Mouse (Mus musculus) MEL (cell line): ENCODE data around the gene Col4a4. TPM values are rescaled to one million over a fixed set of nuclear protein-coding genes. Genes with fewer than 3 reads are reported as not detected.

Experiments
- DNase-seq: peaks from one replicate; pipeline ENCODE4 v3.0.0; 2011; ENCODE audit warnings: low read depth, low spot score
- H3K27ac ChIP-seq: 2 replicates; pipeline ENCODE4 v1.5.1; 2012; ENCODE audit warnings: low read depth, mild to moderate bottlenecking, control low read depth, low read length, moderate library complexity; ENCODE audit not compliant: control insufficient read depth
- H3K27me3 ChIP-seq, 2 experiments: fragments of 150-350 bp in 1 of 2; sonication (generic) in 1 of 2; 2 replicates each; pipeline ENCODE4 v1.6.1; 2012; ENCODE audit warnings: low read length in 2 of 2, mild to moderate bottlenecking in 2 of 2, improper control_type of control experiment in 1 of 2, moderate library complexity in 1 of 2; ENCODE audit not compliant: insufficient read depth in 2 of 2, control insufficient read depth in 1 of 2
- H3K36me3 ChIP-seq, 2 experiments: 2 replicates each; pipeline ENCODE4 v1.6.1; 2012 to 2014; ENCODE audit warnings: low read length in 2 of 2, improper control_type of control experiment in 1 of 2, inconsistent platforms in 1 of 2, mild to moderate bottlenecking in 1 of 2; ENCODE audit not compliant: insufficient read depth in 2 of 2, control insufficient read depth in 1 of 2
- H3K4me1 ChIP-seq, 2 experiments: fragments of 150-350 bp in 1 of 2; sonication (generic) in 1 of 2; 2 replicates each; pipeline ENCODE4 v1.6.1; 2012; ENCODE audit warnings: low read length in 2 of 2, improper control_type of control experiment in 1 of 2, mild to moderate bottlenecking in 1 of 2; ENCODE audit not compliant: insufficient read depth in 2 of 2, control insufficient read depth in 1 of 2
- H3K4me3 ChIP-seq, 2 experiments: fragments of 150-350 bp in 1 of 2; sonication (generic) in 1 of 2; 2 replicates each; pipeline ENCODE4 v1.5.1; 2012; ENCODE audit warnings: low read depth in 2 of 2, low read length in 2 of 2, mild to moderate bottlenecking in 2 of 2, moderate library complexity in 2 of 2, control low read depth in 1 of 2, improper control_type of control experiment in 1 of 2; ENCODE audit not compliant: control insufficient read depth in 1 of 2, insufficient read depth in 1 of 2
- H3K79me2 ChIP-seq: 2 replicates; pipeline ENCODE4 v1.6.1; 2012; ENCODE audit warnings: mild to moderate bottlenecking, low read length, moderate library complexity; ENCODE audit not compliant: control insufficient read depth, poor library complexity, insufficient read depth
- H3K9ac ChIP-seq: 2 replicates; pipeline ENCODE4 v1.6.1; 2012; ENCODE audit warnings: low read depth, mild to moderate bottlenecking, control low read depth, low read length, moderate library complexity; ENCODE audit not compliant: control insufficient read depth, poor library complexity, severe bottlenecking
- H3K9me3 ChIP-seq: fragments of 150-350 bp; sonication (generic); replicated peaks from 2 replicates; pipeline ENCODE4 v1.6.1; 2012; ENCODE audit warnings: mild to moderate bottlenecking, low read length, improper control_type of control experiment, moderate library complexity; ENCODE audit not compliant: insufficient read depth
- CHD1 ChIP-seq: IDR thresholded peaks from 2 replicates; pipeline ENCODE4 v1.6.1; 2012; ENCODE audit warnings: low read depth, mild to moderate bottlenecking, inconsistent platforms, low read length, improper control_type of control experiment
- E2F4 ChIP-seq: IDR thresholded peaks from 2 replicates; pipeline ENCODE4 v1.6.1; 2011; ENCODE audit warnings: low read depth, low read length, improper control_type of control experiment, borderline replicate concordance
- EP300 ChIP-seq, 2 experiments: IDR thresholded peaks; 2 replicates each; pipeline ENCODE4 v1.6.1; 2011; ENCODE audit warnings: improper control_type of control experiment in 2 of 2, low read length in 2 of 2, low read depth in 1 of 2, mild to moderate bottlenecking in 1 of 2
- GATA1 ChIP-seq: IDR thresholded peaks from 2 replicates; pipeline ENCODE4 v1.6.1; 2011; ENCODE audit warnings: low read depth, low read length, improper control_type of control experiment
- HCFC1 ChIP-seq: IDR thresholded peaks from 2 replicates; pipeline ENCODE4 v1.6.1; 2012; ENCODE audit warnings: low read depth, mild to moderate bottlenecking, inconsistent platforms, low read length, improper control_type of control experiment, moderate library complexity
- KAT2A ChIP-seq: conservative IDR thresholded peaks from 2 replicates; pipeline ENCODE4 v1.6.1; 2012; ENCODE audit warnings: low read depth, low read length, improper control_type of control experiment, inconsistent platforms
- MEF2A ChIP-seq: IDR thresholded peaks from 2 replicates; pipeline ENCODE4 v1.6.1; 2014; ENCODE audit warnings: low read depth, mild to moderate bottlenecking, inconsistent platforms, low read length, improper control_type of control experiment; ENCODE audit not compliant: poor library complexity, insufficient replicate concordance, severe bottlenecking; ENCODE audit errors: extremely low read depth
- POLR2A ChIP-seq, 2 experiments: IDR thresholded peaks; 2 replicates each; pipeline ENCODE4 v1.6.1; 2011 to 2012; ENCODE audit warnings: low read length in 2 of 2, mild to moderate bottlenecking in 2 of 2, control low read depth in 1 of 2, improper control_type of control experiment in 1 of 2, low read depth in 1 of 2, moderate library complexity in 1 of 2; ENCODE audit not compliant: control insufficient read depth in 1 of 2, insufficient read depth in 1 of 2, poor library complexity in 1 of 2
- RAD21 ChIP-seq: IDR thresholded peaks from 2 replicates; pipeline ENCODE4 v1.6.1; 2011; ENCODE audit warnings: mild to moderate bottlenecking, low read depth, low read length, improper control_type of control experiment
- RCOR1 ChIP-seq: IDR thresholded peaks from 2 replicates; pipeline ENCODE4 v1.6.1; 2012; ENCODE audit warnings: low read depth, mild to moderate bottlenecking, inconsistent platforms, low read length, improper control_type of control experiment
- SIN3A ChIP-seq: IDR thresholded peaks from 2 replicates; pipeline ENCODE4 v1.6.1; 2012; ENCODE audit warnings: low read length, improper control_type of control experiment, inconsistent platforms
- TAL1 ChIP-seq: IDR thresholded peaks from 2 replicates; pipeline ENCODE4 v1.6.1; 2012; ENCODE audit warnings: mild to moderate bottlenecking, inconsistent platforms, low read length, moderate library complexity, mixed read lengths
- TBP ChIP-seq: IDR thresholded peaks from 2 replicates; pipeline ENCODE4 v1.8.0; 2011; ENCODE audit warnings: low read depth, low read length, improper control_type of control experiment
- ZC3H11A ChIP-seq: IDR thresholded peaks from 2 replicates; pipeline ENCODE4 v1.6.1; 2012; ENCODE audit warnings: low read depth, mild to moderate bottlenecking, inconsistent platforms, low read length, improper control_type of control experiment
- ZNF384 ChIP-seq: IDR thresholded peaks from 2 replicates; pipeline ENCODE4 v1.6.1; 2012; ENCODE audit warnings: low read depth, mild to moderate bottlenecking, inconsistent platforms, low read length, improper control_type of control experiment
- polyA plus RNA-seq, 2 experiments: library from polyadenylated mRNA; stranded (reverse) in 1 of 2; unstranded in 1 of 2; fragments of >175 nt in 1 of 2; fragments of >200 nt in 1 of 2; gene quantifications; 2 replicates each; pipeline versions ENCODE4 v1.2.1 to v1.2.4; 2012; ENCODE audit warnings: low replicate concordance in 2 of 2, low read depth in 1 of 2; ENCODE audit not compliant: insufficient read length in 2 of 2, insufficient read depth in 1 of 2, missing spikeins in 1 of 2
- total RNA-seq: library from RNA; depleted of rRNA; stranded (reverse); fragments of 300-350 nt; gene quantifications from 2 replicates; pipeline ENCODE4 v1.2.3, GENCODE M21; 2012; rRNA removed

Col4a4 gene
- total and polyA plus RNA-seq, 3 experiments = 0.03 TPM; not detected in 2

- Histone ChIP-seq H3K27me3 (no peaks in the 10 kb centered on the region), H3K4me1 (no peaks in the 10 kb centered on the region), H3K9ac (no peak overlapping the region), H3K79me2 (no peaks in the 10 kb centered on the region), H3K36me3 (no peaks in the 10 kb centered on the region; a peak in 1 of 4 replicates), H3K9me3 (no peaks in the 10 kb centered on the region)
- DNase-seq = no peak
- no peak for TF ChIP-seq ZC3H11A
- TF ChIP-seq TBP = no peak
- no peak for TF ChIP-seq GATA1
- TF ChIP-seq SIN3A = no peak
- TF ChIP-seq POLR2A (IDR thresholded peaks at IDR 0.05; ENCODE audit: control insufficient read depth in 1 of 2, insufficient read depth in 1 of 2, low read depth in 1 of 2, low read length in 2 of 2, poor library complexity in 1 of 2) = no peak
- TF ChIP-seq EP300 (IDR thresholded peaks at IDR 0.05; ENCODE audit: low read depth in 1 of 2, low read length in 2 of 2) = no peak
- TF ChIP-seq RCOR1 = no peak
- no peak for TF ChIP-seq RAD21
- TF ChIP-seq CHD1 = no peak
- TF ChIP-seq, all 39 proteins: peak for 0
- no peak overlapping the region for H3K27ac ChIP-seq
- no peak overlapping the region for H3K4me3 ChIP-seq
These were observed 176.1 kb downstream of the Col4a4 start for GRCm38 (mm10) chr1:82410548-82410947.

GRCm38 (mm10) chr1:82409271-82409670, 177.4 kb downstream of the Col4a4 start:
- no peak for DNase-seq
- TF ChIP-seq HCFC1 = no peak
- no peak for TF ChIP-seq E2F4
- TF ChIP-seq TAL1 = no peak
- Histone ChIP-seq H3K79me2 (no peaks in the 10 kb centered on the region), H3K27me3 (no peaks in the 10 kb centered on the region), H3K27ac (no peak overlapping the region), H3K9me3 (no peaks in the 10 kb centered on the region), H3K9ac (no peak overlapping the region), H3K4me1 (no peaks in the 10 kb centered on the region), H3K36me3 (no peaks in the 10 kb centered on the region; a peak in 1 of 4 replicates), H3K4me3 (no peak overlapping the region)

- Histone ChIP-seq H3K9me3 (no peaks in the 10 kb centered on the region), H3K4me3 (no peak overlapping the region), H3K36me3 (no peaks in the 10 kb centered on the region; a peak in 1 of 4 replicates), H3K4me1 (no peaks in the 10 kb centered on the region), H3K27me3 (no peaks in the 10 kb centered on the region), H3K79me2 (no peaks in the 10 kb centered on the region), H3K9ac (no peak overlapping the region), H3K27ac (no peak overlapping the region)
- no peak for DNase-seq
- TF ChIP-seq EP300 (IDR thresholded peaks at IDR 0.05; ENCODE audit: low read depth in 1 of 2, low read length in 2 of 2) (no peak), POLR2A (IDR thresholded peaks at IDR 0.05; ENCODE audit: control insufficient read depth in 1 of 2, insufficient read depth in 1 of 2, low read depth in 1 of 2, low read length in 2 of 2, poor library complexity in 1 of 2) (no peak), KAT2A (no peak), E2F4 (no peak), ZNF384 (no peak), MEF2A (no peak)
- TF ChIP-seq, all 39 proteins: peak for 0
These were observed 178.9 kb downstream of the Col4a4 start for GRCm38 (mm10) chr1:82407786-82408185.

Other genes starting within 250 kb of the Col4a4 start
- gene Col4a3, start 72 bp upstream of the Col4a4 start, total RNA-seq = 0.19 and 0.65 TPM in 2 replicates
- under 1 TPM in 1 of 2 experiments, not detected in 1; 0.47 TPM for gene Col4a3, start 72 bp upstream of the Col4a4 start, polyA plus RNA-seq
- gene Mff, start 138.0 kb upstream of the Col4a4 start, total RNA-seq = 86.0 and 91.1 TPM in 2 replicates
- 100 to 1,000 TPM in 1 of 2 experiments, not detected in 1; 195 TPM for gene Mff, start 138.0 kb upstream of the Col4a4 start, polyA plus RNA-seq
- not detected in 2 replicates for gene Tm4sf20, start 181.6 kb upstream of the Col4a4 start, total RNA-seq
- gene Tm4sf20, start 181.6 kb upstream of the Col4a4 start, polyA plus RNA-seq = not detected
- gene Gm47791, start 184.4 kb upstream of the Col4a4 start, total RNA-seq = not detected in 2 replicates
- not detected for gene Gm47791, start 184.4 kb upstream of the Col4a4 start, polyA plus RNA-seq